Mouse (Mus musculus): ENCODE measurements around the gene Gm10696. TPM values are rescaled to one million over a fixed set of nuclear protein-coding genes. Genes with fewer than 3 reads are reported as not detected.
"Not testable (repeated sequence)": the region's sequence is repeated elsewhere in the genome, so short reads cannot be mapped to it uniquely, and the experiment has no call there.

The Gm10696 gene
- total RNA-seq (2021) = not detected
- long read RNA-seq, experiment 1 = 0 reads
- long read RNA-seq, experiment 2 = 0 reads

DNA sequence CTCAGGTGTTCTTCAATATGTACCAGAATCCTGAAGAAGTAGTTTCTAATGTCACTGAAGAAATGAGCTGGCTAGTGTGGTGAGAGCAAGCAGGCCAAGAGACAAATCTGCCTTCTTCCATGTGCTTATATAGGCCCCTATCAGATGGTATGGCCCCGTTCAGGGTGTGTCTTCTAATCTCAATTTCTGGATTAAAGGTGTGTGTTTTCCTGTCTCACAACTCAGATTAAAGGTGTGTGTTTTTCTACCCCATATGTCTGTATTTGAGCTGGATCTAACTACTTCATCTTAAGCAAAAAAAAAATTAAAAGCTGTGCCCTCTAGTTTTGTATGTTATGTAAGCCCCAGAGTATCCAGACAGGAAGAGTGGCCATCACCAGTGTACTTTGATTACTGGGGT is at the start of gene Gm10696:
TSS of gene Gm10696 (minus strand) at position 101 of the 400 bp plus-strand sequence.
- not testable (repeated sequence) for DNase-seq

DNA sequence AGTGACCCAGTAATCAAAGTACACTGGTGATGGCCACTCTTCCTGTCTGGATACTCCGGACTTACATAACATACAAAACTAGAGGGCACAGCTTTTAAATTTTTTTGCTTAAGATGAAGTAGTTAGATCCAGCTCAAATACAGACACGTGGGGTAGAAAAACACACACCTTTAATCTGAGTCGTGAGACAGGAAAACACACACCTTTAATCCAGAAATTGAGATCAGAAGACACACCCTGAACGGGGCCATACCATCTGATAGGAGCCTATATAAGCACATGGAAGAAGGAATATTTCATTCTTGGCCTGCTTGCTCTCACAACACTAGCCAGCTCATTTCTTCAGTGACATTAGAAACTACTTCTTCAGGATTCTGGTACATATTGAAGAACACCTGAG is 18.4 kb upstream of the Gm10696 start, which contains the start of gene Gm5286:
TSS of gene Gm5286 (plus strand) at position 301 of the 400 bp plus-strand sequence.
- not testable (repeated sequence) for DNase-seq

DNA sequence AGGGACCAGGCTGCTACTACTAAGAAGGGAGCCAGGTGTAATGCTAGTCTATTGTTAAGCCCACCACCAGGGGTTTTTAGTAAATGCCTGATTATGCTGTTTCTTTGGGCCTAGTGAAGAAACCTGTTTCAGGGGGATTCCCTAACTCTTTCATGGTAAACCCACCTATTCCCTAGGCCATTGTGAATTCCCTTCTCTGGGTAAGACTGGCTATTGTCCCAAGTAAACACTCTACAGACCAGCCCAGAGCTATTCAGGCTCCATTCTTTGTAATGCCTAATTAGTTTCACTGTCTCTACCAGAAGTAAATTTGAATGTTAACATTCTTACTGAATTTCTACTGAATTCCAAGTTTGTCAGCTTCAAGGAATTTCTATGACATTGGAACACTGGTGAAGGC is 10.6 kb downstream of the Gm10696 start:
- DNase-seq = not testable (repeated sequence)

Other genes starting within 250 kb of the Gm10696 start
- gene Gm9117, start 234.7 kb downstream of the Gm10696 start, total RNA-seq (2021) = not detected
- gene Tdpoz5, start 216.9 kb downstream of the Gm10696 start, total RNA-seq (2021) = not detected
- not detected for gene Gm9125, start 123.3 kb downstream of the Gm10696 start, total RNA-seq (2021)
- not detected for gene Gm10697, start 105.5 kb downstream of the Gm10696 start, total RNA-seq (2021)
- not detected for gene Gm5286, start 18.5 kb upstream of the Gm10696 start, total RNA-seq (2021)
- not detected for gene Gm4778, start 85.8 kb upstream of the Gm10696 start, total RNA-seq (2021)
- gene Them4, start 131.9 kb upstream of the Gm10696 start, total RNA-seq (2021) = 10 to 100 TPM; 14.9 to 15.3 TPM
- gene Them5, start 163.9 kb upstream of the Gm10696 start, total RNA-seq (2021) = not detected
- gene C2cd4d, start 184.2 kb upstream of the Gm10696 start, total RNA-seq (2021) = under 1 TPM; 0.20 to 0.21 TPM
- 10 to 100 TPM; 50.4 to 62.8 TPM for gene Rorc, start 194.6 kb upstream of the Gm10696 start, total RNA-seq (2021)
- gene Lingo4, start 220.3 kb upstream of the Gm10696 start, total RNA-seq (2021) = under 1 TPM; 0.10 to 0.13 TPM
- gene Tdrkh, start 235.1 kb upstream of the Gm10696 start, total RNA-seq (2021) = 1 to 10 TPM; 4.4 to 6.1 TPM